Mouse (Mus musculus) forebrain, postnatal 0 days (tissue): ENCODE measurements around the gene Birc2. TPM values are rescaled to one million over a fixed set of nuclear protein-coding genes. Genes with fewer than 3 reads are reported as not detected.
A peak's percentile ranks its signal among the peaks of the same experiment; 100 is the strongest.

Experiments used
- ATAC-seq: fragments of 200-750 bp; cut with Nextera tagmentation; 2 replicates; pipeline ENCODE4 v1.8.0; 2017; ENCODE audit warnings: mild to moderate bottlenecking, moderate library complexity
- DNase-seq: peaks from one replicate; pipeline ENCODE4 v3.0.0-alpha.2; 2015
- H3K27ac ChIP-seq: fragments of 300-500 bp; sonication (generic); 2 replicates; pipeline ENCODE4 v1.5.1; 2014; ENCODE audit warnings: low read depth, mild to moderate bottlenecking, antibody characterized with exemption, low read length, moderate library complexity, mixed read lengths
- H3K27me3 ChIP-seq: fragments of 300-500 bp; sonication (generic); 2 replicates; pipeline ENCODE4 v1.6.1; 2014; ENCODE audit warnings: mild to moderate bottlenecking, low read length, mixed read lengths; ENCODE audit not compliant: insufficient read depth
- H3K36me3 ChIP-seq: fragments of 300-500 bp; sonication (generic); 2 replicates; pipeline ENCODE4 v1.6.1; 2014; ENCODE audit warnings: mild to moderate bottlenecking, moderate library complexity; ENCODE audit not compliant: insufficient read depth
- H3K4me1 ChIP-seq: fragments of 300-500 bp; sonication (generic); 2 replicates; pipeline ENCODE4 v1.6.1; 2014; ENCODE audit warnings: antibody characterized with exemption; ENCODE audit not compliant: insufficient read depth
- H3K4me2 ChIP-seq: fragments of 300-500 bp; sonication (generic); 2 replicates; pipeline ENCODE4 v1.6.1; 2014; ENCODE audit warnings: low read depth, mild to moderate bottlenecking, moderate library complexity
- H3K4me3 ChIP-seq: fragments of 300-500 bp; sonication (generic); 2 replicates; pipeline ENCODE4 v1.5.1; 2014; ENCODE audit warnings: low read depth, low read length, mixed read lengths
- H3K9ac ChIP-seq: fragments of 300-500 bp; sonication (generic); 2 replicates; pipeline ENCODE4 v1.6.1; 2014; ENCODE audit warnings: mild to moderate bottlenecking
- H3K9me3 ChIP-seq: fragments of 300-500 bp; sonication (generic); 2 replicates; pipeline ENCODE4 v1.6.1; 2016; ENCODE audit warnings: low read length
- CTCF ChIP-seq: sonication (generic); IDR thresholded peaks from 2 replicates; pipeline ENCODE4 v1.5.1; 2016; ENCODE audit warnings: antibody characterized with exemption, control low read depth, low read depth
- WGBS: fragments of 180-500 bp; shearing (Covaris S2); extraction: QIAGEN DNeasy Blood & Tissue Kit; methylation state at CpG from one replicate; pipeline ENCODE4 v1.1.7; 2014; 5-methylcytosine and 5-hydroxymethylcytosine counted together
- polyA plus RNA-seq: library from polyadenylated mRNA; unstranded; fragments of >200 nt; fragmentation: Nextera tagmentation; extraction: Ambion mirVana; gene quantifications from 2 replicates; pipeline ENCODE4 v1.2.1, GENCODE M21; 2015
- total RNA-seq: library from RNA; depleted of rRNA; stranded (reverse); fragments of >200 nt; gene quantifications from 2 replicates; pipeline ENCODE4 v1.2.3, GENCODE M21; 2014; rRNA removed

Gene Birc2
- total RNA-seq (53.0 and 54.2 TPM in 2 replicates), polyA plus RNA-seq (23.8 and 28.8 TPM in 2 replicates)

DNA sequence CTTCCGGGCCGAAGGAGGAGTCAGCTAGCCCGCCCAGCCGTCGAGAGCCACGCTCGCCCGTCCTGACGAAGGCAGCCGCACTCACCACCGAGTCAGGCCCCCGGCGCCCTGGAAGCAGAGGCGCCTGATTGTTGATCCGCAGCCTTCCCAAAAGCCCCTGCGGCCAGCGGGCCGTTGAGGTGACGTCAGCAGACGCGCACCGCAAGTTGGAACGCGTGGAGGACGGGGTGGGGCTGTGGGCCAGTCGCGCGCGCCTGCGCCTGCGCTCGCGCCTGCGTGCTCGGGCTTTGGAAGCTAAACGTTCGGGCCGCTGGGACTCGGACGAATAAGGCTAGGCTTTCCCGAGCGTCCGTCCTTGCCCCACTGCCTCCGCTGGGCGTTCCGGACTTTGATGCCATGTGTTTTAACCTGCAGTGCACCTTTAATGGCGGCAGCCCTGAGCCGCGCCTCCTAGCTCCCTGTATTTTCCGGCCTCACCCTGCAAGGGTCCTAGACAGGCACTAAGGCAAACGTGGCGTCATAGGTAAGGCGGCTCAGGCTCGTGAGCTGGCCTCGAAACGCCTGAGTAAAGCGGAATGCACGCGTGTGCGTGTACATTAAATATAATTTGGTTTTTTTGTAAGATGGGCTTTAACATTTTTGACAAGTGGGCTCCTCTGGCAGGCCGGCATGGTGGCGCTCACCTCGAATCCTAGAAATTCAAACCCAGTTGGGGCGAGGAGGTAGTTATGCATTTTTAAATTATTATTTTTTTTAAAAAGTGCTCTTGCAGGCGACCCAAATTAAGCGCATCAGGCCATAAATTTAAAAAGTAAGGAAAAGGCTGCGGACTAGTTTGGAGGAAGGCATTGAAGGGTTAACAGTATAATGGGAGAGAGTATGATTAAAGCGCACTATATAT is at the start of gene Birc2:
Birc2 (minus strand) TSS at position 160 of the 901 bp plus-strand sequence.
- H3K27ac ChIP-seq, result peak within 1 kb of the TSS; percentile 97
- peaks cover 7% of the 10 kb centered on the region; the same call in 1 of the 2 replicates for H3K36me3 ChIP-seq
- H3K4me1 ChIP-seq, result peaks cover 7% of the 10 kb centered on the region; the same call in 1 of the 2 replicates
- DNase-seq (peak; percentile 99), ATAC-seq (peak; percentile 98)
- under 1% methylated on average over 68 of the region's 68 CpGs for WGBS
- no peaks in the 10 kb centered on the region for H3K9me3 ChIP-seq
- H3K4me2 ChIP-seq, result peak within 1 kb of the TSS; percentile 68
- no peak for TF ChIP-seq CTCF
- peak within 1 kb of the TSS; percentile 74 for H3K4me3 ChIP-seq
- peak within 1 kb of the TSS; percentile 75 for H3K9ac ChIP-seq
- no peaks in the 10 kb centered on the region for H3K27me3 ChIP-seq

DNA sequence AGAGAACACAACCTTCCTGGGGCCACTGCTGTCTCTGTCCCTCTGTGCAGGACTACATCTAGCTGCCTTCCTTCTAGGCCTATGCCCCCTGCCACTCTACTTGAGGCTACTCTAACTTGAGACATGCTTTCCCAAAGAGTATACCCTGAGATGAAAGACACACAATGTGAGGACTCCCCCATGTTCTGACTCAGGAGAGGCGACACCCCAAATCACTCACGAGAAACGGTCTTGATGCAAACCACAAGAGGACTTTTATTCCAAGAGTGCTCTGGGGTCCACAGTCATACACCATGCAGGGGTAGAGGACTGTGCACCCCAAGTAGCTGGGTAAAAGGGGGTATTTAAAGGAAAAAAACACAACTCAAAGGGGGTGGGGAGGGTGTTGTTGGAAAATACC is 47.5 kb upstream of the Birc2 start:
- WGBS, result 96% methylated on average over 3 of the region's 3 CpGs

DNA sequence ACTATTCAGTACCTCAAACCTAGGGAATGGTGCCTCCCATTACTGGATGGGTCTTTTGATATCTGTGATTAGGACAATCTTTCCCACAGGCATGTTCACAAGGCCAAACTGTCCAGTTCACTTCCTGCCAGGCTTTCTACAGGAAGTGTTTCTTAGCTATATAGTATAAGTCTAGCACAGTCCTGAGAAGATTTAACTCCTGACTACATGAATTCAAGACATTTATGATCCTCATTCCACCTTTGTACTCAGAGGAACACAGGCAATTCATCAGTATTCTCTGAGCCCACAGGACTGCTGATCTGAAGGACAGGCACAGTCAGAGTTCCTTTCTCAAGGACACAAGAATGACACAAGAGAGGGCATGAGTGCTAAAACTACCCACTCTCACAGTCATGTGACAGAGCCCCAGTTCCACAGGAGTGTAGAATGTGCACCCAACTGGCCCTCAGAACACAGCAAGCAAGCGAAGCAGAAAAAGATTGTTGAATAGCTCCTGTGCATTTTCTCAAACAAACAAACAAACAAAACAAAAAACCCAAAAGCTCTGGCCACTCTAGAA is 45.5 kb upstream of the Birc2 start:
- Histone ChIP-seq H3K9me3 (0 out of 2 replicates have a peak, but pooled peaks cover 4% of the 10 kb centered on the region), H3K4me3 (no peak overlapping the region)
- no peak for TF ChIP-seq CTCF

More for the DNA sequence above, 47.5 kb upstream of the Birc2 start:
- H3K9me3 ChIP-seq, result 0 out of 2 replicates have a peak, but pooled peaks cover 4% of the 10 kb centered on the region
- no peak overlapping the region for H3K27ac ChIP-seq
- no peaks in the 10 kb centered on the region for H3K27me3 ChIP-seq
- no peak overlapping the region for H3K4me3 ChIP-seq
- no peak overlapping the region for H3K4me2 ChIP-seq
- TF ChIP-seq CTCF, result no peak
- no peaks in the 10 kb centered on the region for H3K36me3 ChIP-seq
- no peak for ATAC-seq
- H3K9ac ChIP-seq, result no peak overlapping the region
- no peaks in the 10 kb centered on the region for H3K4me1 ChIP-seq
- DNase-seq, result no peak

DNA sequence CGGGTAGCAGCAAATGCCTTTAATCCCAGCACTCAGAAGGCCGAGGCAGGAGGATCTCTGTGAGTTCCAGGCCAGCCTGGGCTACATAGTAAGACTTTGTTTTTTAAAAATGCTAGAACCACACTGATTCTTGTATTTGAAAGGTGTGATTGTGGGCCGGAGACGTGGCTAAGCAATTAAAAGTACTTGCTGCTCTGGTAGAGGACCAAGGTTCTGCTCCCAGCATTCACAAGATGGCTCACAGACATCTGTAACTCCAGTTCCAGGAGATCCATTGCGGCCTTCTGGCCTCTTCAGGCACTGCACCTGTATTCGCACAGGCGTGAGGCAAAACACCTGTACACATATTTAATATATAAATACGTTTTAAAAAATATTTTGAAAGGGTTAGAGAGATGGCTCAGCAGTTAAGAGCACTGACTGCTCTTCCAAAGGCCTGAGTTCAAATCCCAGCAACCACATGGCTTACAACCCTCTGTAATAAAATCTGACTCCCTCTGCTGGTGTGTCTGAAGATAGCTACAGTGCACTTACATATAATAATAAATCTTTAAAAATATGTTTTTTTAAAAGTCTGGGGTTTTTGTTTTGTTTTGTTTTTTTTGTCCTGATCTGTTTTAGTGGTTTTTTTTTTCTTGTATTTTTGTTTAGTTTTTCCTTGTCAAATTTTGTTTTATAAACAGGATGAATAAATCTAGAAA is 36.8 kb upstream of the Birc2 start:
- H3K27me3 ChIP-seq, result no peaks in the 10 kb centered on the region
- no peak overlapping the region for H3K4me3 ChIP-seq
- H3K4me1 ChIP-seq, result no peaks in the 10 kb centered on the region
- TF ChIP-seq CTCF, result no peak
- DNase-seq (no peak), ATAC-seq (no peak)
- no peak overlapping the region for H3K4me2 ChIP-seq
- no peaks in the 10 kb centered on the region for H3K9me3 ChIP-seq
- WGBS, result 94% methylated on average over 8 of the region's 8 CpGs
- no peaks in the 10 kb centered on the region for H3K36me3 ChIP-seq
- H3K9ac ChIP-seq, result no peak overlapping the region
- H3K27ac ChIP-seq, result no peak overlapping the region

More for the DNA sequence above, 45.5 kb upstream of the Birc2 start:
- ATAC-seq (no peak), DNase-seq (no peak)
- WGBS, result 94% methylated on average over 1 of the region's 1 CpGs
- no peaks in the 10 kb centered on the region for H3K27me3 ChIP-seq
- no peaks in the 10 kb centered on the region for H3K36me3 ChIP-seq
- H3K9ac ChIP-seq, result no peak overlapping the region
- no peaks in the 10 kb centered on the region for H3K4me1 ChIP-seq
- no peak overlapping the region for H3K4me2 ChIP-seq
- no peak overlapping the region for H3K27ac ChIP-seq

- Histone ChIP-seq H3K9me3 (no peaks in the 10 kb centered on the region), H3K27ac (no peak within 1 kb of the TSS), H3K4me1 (no peaks in the 10 kb centered on the region), H3K4me2 (peak within 1 kb of the TSS; percentile 70), H3K4me3 (peak within 1 kb of the TSS; percentile 36), H3K9ac (peak within 1 kb of the TSS; percentile 23), H3K27me3 (no peaks in the 10 kb centered on the region), H3K36me3 (no peaks in the 10 kb centered on the region)
- ATAC-seq, result peak; percentile 42
- DNase-seq, result no peak
- no peak for TF ChIP-seq CTCF
- WGBS, result 11% methylated on average over 26 of the region's 26 CpGs
Observed at GRCm38 (mm10) chr9:7872775-7873439, 36.0 kb upstream of the Birc2 start, which contains the start of gene Birc3. TSS of gene Birc3 (minus strand) at chr9:7873186.

- ATAC-seq (peak; percentile 54), DNase-seq (peak; percentile 13)
- Histone ChIP-seq H3K4me1 (no peaks in the 10 kb centered on the region), H3K4me2 (peak overlapping the region; percentile 70), H3K27ac (no peak overlapping the region), H3K9ac (peak overlapping the region; percentile 23; the same call in 1 of the 2 replicates), H3K9me3 (no peaks in the 10 kb centered on the region), H3K4me3 (peak overlapping the region; percentile 36), H3K36me3 (no peaks in the 10 kb centered on the region), H3K27me3 (no peaks in the 10 kb centered on the region)
- TF ChIP-seq CTCF, result no peak
- WGBS, result 17% methylated on average over 23 of the region's 23 CpGs
Observed at GRCm38 (mm10) chr9:7872044-7872774, 35.3 kb upstream of the Birc2 start.
